Mouse (Mus musculus) spleen, postnatal 10 days (tissue): Measurements from ENCODE around the gene Olfr1276.

Experiments used
- DNase-seq, 2 experiments: peaks; one replicate each; pipeline ENCODE4 v3.0.0; 2021 to 2022; ENCODE audit warnings: low spot score in 2 of 2

Gene Olfr1276

DNA sequence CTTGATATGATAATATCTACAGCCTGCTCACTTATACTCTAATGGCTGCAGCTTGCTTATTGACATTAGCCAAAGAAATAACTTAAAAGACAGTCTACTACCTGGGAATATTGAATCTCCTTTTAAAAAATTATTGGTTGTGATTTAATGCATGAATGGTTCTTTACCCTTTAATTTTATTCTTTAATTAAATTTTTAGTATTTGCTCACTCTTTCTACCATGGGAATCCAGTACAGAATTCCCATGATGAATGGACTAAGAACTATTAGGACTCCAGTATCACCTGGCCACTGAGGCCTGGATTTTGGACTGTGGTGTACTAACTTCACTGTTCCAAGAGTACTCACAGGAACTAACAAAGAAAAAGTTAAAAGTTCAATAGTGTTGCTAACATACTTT, at the start of gene Olfr1276:
Olfr1276 (plus strand) TSS at position 301 of the 400 bp plus-strand sequence.
- DNase-seq: no peak

GRCm38 (mm10) chr2:111229502-111229901, 24.8 kb upstream of the Olfr1276 start, which contains the start of gene 4930430A15Rik:
Gene 4930430A15Rik, minus strand, starts transcription at chr2:111229602.
- no peak for DNase-seq

DNA sequence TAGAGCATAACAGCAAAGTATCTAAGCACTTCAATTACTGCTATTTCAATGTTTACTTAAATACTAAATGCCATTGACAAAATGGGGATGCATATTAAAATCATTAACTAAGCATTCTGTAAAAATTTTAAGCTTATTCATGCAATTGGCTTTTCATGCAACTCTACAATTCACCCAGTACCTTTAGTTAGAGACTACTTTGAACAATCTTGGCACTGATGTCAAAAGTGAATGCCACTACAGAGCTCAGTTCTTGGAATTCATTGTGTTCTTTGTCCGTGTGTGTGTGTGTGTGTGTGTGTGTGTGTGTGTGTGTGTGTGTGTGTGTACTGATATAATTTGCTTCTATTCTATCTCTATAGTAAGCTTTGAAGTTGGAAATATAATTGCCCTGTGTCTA, 19.1 kb upstream of the Olfr1276 start, which contains the start of gene Olfr1275:
Olfr1275 (minus strand) TSS at position 101 of the 400 bp plus-strand sequence.
- no peak for DNase-seq

DNA sequence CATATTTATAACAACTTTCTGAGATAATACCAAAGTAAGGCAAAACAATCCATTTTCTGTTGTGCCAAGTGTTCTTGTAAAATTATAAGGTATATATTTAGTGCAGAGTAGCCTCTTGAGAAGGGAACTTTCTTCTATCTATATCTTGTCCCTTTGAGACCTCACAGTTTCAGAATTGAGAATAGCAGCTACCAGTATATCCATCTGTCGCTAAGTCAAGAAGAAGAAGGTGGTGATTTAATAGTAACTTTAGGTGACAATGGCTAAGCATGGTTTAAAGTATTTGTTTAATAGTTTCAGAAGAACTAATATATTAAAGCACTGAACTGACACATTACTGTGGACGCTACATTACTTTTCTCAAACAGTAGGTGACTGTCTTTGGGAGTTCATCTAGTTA, 19.7 kb downstream of the Olfr1276 start, which contains the start of gene Olfr1277:
Olfr1277 (minus strand) TSS at position 101 of the 400 bp plus-strand sequence.
- no peak for DNase-seq

GRCm38 (mm10) chr2:111289836-111290235, 35.5 kb downstream of the Olfr1276 start, which contains the start of gene Olfr1278:
Gene Olfr1278, plus strand, starts transcription at chr2:111290136.
- no peak for DNase-seq

GRCm38 (mm10) chr2:111298541-111298940, 44.2 kb downstream of the Olfr1276 start:
- no peak for DNase-seq

DNA sequence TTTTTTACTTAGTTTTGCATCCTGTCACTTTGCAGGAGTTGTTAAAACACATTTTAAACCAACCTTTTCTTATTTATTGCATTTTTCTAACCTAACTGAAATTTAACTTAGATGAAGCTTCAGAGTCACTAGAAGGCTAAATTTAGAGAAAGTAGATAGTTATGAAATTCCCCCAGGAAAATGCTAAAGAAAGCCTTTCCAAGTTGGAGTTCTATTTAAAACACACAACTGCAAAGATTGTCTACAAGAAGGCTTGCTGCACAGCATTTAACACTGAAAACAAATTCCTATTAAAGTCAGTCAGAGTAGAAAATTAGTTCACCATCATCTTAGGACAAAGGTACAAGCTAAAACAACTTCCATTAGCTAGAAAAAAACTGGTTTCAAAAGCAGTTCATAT, 46.1 kb downstream of the Olfr1276 start, which contains the start of gene Olfr1279:
Olfr1279 (plus strand) TSS at position 262 of the 400 bp plus-strand sequence.
- no peak for DNase-seq
